Mouse (Mus musculus): ENCODE results near the gene Traf2. TPM values are rescaled to one million over a fixed set of nuclear protein-coding genes. Genes with fewer than 3 reads are reported as not detected.
"Not testable (repeated sequence)": the region's sequence is repeated elsewhere in the genome, so short reads cannot be mapped to it uniquely, and the experiment has no call there.

Gene Traf2
- total RNA-seq, 2 experiments from 2014 or later: 8.7 to 9.3 TPM

DNA sequence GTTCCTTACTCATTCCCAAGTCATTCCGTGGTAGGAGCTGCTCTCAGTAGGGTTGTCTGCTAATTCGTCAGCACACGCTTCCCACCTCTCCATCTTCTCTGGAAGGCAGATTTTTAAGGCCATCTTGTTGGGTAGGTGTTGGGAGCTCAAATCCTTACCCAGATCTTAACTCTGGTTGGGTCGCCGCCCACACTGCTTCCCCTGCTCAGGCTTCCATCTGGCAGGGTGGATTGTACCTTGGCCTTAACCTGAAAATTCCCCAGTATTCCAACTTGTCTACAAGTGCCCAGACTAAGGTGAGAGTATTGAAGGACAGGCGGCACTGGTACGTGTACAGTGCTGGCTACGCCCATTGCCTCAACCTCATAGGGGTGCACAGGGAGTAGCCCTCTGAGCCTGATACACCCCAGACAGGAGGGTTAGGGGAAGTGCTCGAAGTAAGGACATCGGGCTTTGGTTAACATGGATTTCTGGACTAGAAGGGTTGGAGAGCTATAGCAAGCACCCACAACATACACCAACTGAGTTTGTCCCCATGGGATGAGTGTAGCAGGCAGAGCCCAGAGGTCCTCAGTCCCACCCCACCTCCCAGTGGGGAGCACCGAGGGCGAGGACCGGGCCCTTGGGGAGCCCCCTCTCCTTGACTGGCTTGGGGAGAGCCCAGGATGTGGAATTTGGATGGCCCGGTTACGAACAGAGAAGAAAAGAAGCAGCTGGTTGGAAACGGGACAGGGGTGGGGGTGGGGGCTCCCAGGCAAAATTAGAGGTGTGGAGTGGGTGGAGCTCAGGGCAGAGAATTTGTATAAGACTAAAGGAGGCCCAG lies 29.5 kb upstream of the Traf2 start:
- DNase-seq (ENCODE audit: low spot score in 2 of 2): peak in 1 of 2 experiments; percentile 55

DNA sequence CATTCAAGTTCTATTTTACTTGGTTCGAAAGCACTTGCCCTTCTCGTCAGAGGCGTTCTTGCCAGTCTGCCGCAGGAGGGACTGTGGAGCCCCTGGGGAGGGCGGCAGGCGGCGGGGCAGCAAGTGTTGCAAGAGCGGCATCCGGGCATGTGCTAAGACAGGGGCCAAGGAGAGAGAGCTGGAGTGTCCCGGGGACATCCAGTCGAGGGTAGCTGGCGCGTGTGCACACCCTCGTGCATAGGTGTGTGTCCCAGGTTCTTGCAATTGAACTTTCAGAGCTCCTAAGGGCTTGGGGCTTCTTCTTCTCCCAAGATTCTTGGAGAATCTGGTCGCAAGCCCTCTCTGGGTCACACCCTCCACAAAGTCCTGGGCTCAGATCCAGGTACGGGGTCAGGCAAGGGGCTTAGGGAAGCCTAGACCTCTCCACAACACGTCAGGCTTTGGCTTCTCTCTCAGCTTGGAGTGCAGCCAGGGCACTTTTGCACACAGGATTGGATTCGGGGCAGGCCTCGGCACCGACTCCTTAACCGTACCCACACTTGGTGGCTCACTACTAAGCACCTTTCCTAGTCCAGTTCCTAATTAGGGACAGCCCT lies 28.8 kb upstream of the Traf2 start:
- intact Hi-C loops (cut with DNase I): no loop called here
- peak; percentile 50 to 62 for DNase-seq (ENCODE audit: low spot score in 2 of 2)

More for the DNA sequence above, 29.5 kb upstream of the Traf2 start:
- intact Hi-C loops (cut with DNase I): no loop called here

DNA sequence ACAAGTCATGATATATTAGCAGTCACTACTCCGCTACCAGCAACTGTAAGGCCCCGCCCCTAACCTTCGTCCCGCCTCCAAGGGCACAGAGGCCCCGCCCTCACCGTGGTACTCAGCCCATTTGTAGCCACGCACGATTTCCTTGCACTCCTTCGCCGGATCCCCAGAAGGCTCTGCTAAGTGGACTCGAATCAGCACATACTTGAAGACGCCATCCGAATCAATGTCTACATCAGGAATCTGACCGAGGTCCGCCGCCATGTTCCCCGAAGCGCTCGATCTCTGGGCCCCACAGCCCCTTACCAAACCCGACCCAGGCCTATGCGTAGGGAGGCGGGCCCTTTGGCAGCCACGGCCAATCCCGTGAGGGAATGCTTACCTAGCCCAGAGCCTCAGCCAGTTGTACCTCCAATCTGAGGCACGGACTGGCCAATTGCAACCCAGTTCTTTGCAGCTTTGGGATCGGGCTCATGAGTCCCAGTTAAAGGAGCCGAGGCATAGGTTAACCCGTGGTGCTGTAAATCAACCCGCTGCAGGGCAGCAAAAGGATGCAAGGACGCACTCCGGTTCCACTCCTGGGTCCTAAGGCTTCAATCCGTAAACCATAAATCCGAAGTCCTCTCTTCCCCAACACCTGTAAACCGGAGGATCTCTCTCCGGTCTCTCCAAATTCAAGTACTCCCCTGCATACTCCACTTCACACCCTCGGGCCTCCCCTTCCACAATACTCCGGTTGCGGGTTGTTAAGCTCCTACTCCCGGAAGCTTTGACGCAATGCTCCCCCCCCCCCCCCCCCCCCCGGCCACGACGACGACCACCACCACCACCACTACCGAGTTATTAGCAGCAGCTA lies 28.1 kb upstream of the Traf2 start, which contains the start of the genes Mamdc4 and Phpt1:
TSS of gene Mamdc4 (minus strand) at position 267 of the 853 bp plus-strand sequence.
TSS of gene Phpt1 (minus strand) at position 646 of the 853 bp plus-strand sequence.
- DNase-seq (ENCODE audit: low spot score in 2 of 2): peak; percentile 96 to 97
- intact Hi-C loops (cut with DNase I): no loop called here

DNA sequence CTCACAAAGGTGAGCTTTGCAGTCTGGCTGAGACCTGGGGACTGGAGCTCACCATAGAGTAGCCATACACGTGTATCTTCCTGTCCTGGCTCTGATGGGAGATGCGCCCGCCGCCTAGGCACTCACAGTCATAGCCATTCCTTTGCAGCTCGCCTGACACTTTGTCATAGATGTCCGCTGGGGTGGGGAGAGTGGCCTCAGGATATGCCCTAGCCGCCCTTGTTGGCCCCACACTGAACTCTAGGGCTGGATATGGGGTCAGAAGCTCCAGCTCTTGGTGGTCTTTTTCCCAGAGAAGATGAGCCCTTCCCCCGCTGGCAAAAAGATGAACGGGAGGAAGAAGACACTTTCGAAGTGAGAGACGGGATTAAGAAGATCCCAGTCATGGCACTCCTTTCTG lies 27.4 kb upstream of the Traf2 start:
- intact Hi-C loops (cut with DNase I): no loop called here
- no peak for DNase-seq (ENCODE audit: low spot score in 2 of 2)

DNA sequence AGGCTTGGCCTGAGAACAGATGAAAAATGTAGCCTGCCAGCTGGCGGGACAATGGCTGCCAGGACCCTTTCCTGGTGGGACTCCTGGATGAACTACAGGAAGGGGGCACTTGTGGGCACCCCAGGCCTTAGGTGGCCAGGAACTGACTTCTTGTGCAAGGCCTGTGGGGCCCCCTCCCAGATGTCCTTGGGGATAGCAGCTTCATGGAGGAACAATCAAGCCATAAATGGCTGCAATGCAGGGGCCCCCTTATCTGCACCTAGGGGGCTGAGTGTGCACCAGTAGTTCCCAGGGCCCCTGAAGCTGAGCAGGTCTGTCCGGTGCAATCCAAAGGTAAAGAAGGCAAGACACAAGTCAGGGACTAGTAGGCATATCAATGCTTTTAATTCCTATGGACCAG lies 26.3 kb upstream of the Traf2 start:
- intact Hi-C loops (cut with DNase I): no loop called here
- DNase-seq (ENCODE audit: low spot score in 2 of 2): no peak

DNA sequence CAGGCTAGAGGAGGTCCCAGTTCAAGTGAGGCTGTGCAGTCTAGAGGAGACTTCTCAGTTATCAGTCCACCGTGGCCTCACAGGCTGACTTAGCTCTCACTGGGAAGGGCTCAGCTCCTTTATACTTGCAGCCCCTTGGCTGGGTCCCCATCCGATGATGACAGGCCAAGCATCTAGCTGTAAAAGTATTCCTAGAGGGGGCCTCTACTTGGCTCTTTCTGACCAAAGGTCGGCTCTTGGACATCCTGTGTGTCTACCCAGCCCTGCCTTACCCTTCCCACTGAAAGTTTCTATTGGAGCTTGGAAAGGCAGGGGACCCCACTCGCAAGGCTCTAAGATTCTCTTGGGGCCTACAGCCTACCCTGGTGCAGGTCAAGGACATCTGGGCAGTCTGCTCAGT lies 24.5 kb upstream of the Traf2 start:
- intact Hi-C loops (cut with DNase I): no loop called here
- DNase-seq (ENCODE audit: low spot score in 2 of 2): no peak

DNA sequence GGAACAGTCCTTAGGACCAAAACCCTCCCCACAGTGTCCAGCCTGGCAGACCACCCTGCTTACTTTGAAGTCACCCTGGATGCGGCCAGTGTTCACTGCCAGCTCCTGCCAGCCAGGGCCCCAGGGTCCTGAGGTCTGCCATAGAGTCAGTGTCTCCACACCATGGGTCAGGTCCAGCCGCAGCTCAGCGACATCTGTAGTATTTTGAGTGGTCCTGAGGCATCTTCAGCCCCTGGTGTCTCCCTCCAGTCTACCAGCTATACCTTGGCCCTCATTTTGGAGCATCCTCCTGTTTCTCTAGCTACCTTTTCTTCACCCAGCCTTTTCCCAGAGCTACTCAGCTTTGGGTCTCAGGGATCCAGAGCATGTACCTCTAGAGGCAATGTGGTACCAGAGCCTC lies 22.6 kb upstream of the Traf2 start:
- intact Hi-C loops (cut with DNase I): no loop called here
- no peak for DNase-seq (ENCODE audit: low spot score in 2 of 2)

DNA sequence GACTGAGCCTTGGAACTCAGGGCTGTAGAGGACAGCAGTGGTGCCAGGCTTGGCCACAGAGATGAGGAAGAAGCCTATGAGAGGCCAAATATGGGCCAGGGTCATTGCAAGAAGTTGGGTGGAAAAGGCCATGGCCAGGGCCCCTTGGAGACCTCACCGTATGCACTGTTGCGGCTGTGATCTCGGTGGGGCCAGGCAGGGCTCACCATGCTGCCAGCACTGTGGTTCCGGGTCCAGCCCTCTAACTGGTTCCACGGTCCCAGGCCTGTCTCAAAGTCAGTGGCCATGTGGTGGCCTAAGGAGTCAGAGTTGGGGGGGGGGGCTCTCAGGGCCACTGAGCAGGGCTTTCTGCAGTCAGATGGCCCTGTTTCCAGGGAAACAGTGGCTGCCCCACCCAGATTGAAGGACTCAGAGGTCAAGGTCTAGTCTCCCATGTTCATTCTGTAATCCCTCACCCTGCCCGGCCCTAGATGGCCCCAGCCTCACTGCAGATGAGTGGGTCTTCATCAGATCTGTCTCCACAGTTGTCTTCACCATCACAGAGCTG lies 21.8 kb upstream of the Traf2 start:
- intact Hi-C loops (cut with DNase I): no loop called here
- DNase-seq (ENCODE audit: low spot score in 2 of 2): no peak

DNA sequence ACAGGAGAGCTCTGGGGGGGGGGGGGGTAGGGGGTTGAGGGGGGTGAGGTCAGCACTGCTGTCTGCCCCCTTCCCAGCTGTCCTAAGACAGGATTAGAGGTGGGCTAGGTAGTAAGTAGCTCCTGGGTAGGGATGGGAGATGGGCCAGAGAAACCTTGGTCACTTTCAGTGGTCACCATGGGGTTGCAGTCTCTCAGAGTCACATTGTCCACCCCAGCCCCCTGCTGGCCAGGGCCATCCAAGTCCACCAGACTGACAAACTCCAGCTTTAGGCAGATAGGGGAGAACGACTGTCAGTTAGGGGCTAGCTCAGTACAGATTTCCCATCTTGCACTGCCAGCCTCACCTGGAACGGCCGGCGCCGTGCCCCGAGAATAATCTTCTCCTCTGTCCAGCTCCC lies 19.8 kb upstream of the Traf2 start:
- DNase-seq (ENCODE audit: low spot score in 2 of 2): no peak
- intact Hi-C loops (cut with DNase I): no loop called here

DNA sequence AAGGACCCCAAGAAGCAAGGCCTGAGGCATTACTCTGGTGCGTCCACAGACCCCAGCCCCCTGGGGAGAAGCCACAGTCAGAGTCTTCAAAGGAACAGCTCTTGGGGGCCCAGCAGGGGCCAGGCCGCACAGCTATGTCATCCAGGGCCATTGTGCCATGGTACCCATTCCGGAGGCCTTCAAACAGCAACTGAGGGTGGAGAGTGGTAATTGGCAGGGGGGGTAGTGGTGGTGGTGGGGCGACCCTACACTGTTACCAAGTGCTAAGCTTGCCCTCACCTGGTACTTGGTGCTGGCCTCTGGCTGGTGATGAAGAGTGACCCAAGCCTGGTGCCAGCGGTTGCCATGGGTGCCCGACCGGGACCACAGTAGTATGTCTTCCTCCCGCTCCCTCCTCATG lies 19.0 kb upstream of the Traf2 start:
- intact Hi-C loops (cut with DNase I): no loop called here

DNA sequence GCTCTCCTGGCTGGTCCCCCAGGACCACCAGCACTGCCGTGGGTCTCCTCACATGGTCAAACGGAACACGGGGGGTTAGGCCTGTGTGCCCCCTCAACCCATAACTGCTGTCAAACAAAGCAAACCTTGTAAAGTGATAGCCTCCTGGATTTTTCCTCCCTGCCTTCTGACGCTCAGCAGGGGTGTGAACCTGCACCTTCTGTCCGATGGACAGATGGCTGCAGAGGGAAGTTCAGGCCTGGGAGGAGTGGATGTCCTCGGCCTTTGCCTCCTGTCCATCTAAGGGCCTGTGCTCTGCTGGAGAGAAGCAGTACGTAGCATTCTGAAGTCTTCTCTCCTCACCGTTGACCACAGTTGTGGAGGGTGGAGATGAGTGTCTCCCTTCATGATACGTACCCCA lies 15.2 kb upstream of the Traf2 start:
- intact Hi-C loops (cut with DNase I): no loop called here
- DNase-seq (ENCODE audit: low spot score in 2 of 2): no peak

More for the DNA sequence above, 19.0 kb upstream of the Traf2 start:
- no peak for DNase-seq (ENCODE audit: low spot score in 2 of 2)

DNA sequence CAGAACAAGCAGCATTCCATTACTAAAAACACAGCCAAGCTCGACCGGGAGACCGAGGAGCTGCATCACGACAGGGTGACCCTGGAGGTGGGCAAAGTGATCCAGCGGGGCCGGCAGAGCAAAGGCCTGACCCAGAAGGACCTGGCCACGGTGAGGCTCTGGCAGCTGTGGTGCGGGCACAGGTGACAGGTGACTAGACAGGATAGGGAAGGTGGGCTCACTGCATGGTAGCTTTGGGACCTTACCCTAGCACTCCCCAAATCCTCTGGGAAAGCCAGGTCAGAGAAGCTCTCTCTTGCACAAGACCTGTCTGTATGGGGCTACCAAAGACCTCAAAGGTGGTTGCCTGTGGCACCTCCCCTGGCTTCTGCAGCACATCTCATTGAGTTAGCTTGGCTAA lies 13.8 kb upstream of the Traf2 start:
- DNase-seq (ENCODE audit: low spot score in 2 of 2): no peak
- intact Hi-C loops (cut with DNase I): no loop called here

DNA sequence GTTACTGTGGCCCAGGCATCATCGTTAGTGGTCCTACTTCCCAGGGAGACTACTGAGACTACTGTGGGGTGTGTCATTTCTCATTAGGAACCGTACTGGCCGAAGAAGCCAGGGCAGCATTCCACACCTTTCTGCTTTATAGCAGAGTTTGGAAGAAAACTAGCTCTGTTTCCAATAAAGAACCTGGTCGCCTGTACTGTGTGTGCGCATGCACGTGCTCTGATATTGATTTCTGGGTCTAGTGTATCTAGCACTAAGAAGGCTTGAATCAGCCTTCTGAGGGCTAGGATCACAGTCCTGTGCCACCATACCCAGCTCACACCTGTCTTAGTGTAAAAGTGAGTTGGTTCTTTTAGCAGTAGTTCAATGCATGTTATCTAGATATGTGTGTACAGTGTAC lies 12.0 kb upstream of the Traf2 start:
- no peak for DNase-seq (ENCODE audit: low spot score in 2 of 2)
- intact Hi-C loops (cut with DNase I): no loop called here

DNA sequence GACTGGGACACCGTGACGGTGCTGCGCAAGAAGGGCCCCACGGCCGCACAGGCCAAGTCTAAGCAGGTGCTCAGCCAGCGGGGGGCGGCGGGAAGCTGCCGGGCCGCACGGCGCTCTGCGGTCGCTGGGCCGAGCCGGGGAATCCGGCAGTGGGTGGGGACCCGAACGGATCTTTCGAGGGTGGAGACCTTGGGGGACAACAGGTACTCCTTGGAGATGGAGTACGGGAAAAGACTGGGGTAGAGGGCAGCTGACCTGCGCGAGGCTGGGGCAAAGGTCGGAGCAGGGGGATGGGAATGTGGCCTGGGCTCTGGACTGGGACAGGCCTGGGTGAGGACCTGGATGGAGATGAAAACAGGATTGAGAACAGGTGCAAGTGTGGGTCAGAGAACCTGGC lies 11.2 kb upstream of the Traf2 start:
- intact Hi-C loops (cut with DNase I): no loop called here
- no peak for DNase-seq (ENCODE audit: low spot score in 2 of 2)

DNA sequence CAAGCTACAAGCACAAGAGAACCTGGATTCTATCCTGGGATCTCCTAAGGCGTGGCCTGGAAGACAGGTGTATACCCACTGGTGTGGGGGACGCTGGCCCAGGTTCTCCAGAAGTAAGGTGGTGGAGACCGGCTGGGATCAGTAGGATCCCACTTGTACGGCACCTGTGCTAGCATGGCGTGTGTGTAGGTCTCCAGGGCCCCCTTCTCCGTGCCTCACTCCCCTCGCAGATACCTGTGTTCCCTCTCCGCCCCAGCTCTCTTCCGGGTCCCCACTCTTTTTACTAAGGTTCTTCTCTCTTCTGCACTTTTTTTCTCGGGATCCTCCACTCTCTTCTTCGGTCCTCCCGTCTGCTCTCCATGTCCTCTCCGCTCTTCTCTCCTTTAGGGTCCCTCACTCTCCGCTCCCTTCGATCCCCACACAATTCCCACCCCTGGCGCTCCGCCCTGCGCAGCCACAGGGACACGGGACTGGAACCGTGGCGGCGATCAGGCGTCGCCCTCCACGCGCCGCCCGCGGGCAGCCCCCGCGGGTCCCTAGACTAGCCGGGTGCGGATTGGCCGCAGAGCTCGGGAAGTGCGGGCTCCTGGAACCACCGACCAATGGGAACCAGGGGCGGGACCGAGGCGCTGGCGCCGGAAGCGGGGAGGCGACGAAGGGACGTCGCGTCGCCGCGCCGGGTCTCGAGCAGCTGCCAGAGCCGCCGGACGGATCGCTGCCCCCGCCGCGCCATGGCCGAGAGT lies 10.7 kb upstream of the Traf2 start, which contains the start of gene Edf1:
TSS of gene Edf1 (plus strand) at position 627 of the 743 bp plus-strand sequence.
- intact Hi-C loops (cut with DNase I): no loop called here
- DNase-seq (ENCODE audit: low spot score in 2 of 2): peak; percentile 95 to 96

DNA sequence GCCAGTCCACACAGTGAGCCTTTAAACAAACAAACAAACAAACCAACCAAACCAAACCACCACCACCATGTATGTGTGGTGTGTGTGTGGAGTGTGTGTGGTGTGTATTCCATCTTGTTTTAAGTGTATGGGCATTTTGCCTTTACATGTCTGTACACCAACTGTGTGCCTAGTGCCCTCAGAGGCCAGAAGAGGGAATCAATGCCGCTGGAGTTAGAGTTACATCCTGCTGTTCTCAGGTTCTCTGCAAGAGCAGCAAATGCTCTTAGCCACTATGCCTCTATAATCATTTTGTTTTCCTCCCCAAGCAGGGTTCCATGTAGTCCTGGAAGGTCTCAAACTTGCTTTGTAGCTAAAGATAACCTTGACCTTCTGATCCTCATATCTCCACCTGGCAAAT lies 9.6 kb upstream of the Traf2 start:
- intact Hi-C loops (cut with DNase I): no loop called here
- no peak for DNase-seq (ENCODE audit: low spot score in 2 of 2)

DNA sequence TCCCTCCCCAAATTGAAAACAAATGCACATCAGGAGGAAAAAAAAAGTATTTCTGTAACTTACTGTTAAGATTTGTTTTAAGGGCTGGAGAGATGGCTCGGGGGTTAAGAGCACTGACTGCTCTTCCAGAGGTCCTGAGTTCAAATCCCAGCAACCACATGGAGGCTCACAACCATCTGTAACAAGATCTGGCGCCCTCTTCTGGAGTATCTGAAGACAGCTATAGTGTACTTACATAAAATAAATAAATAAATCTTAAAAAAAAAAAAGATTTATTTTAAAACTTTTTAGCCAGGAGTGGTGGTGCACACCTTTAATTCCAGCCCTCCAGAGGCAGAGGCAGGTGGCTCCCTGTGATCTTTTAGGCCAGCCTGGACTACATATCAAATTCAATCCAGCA lies 8.7 kb upstream of the Traf2 start:
- intact Hi-C loops (cut with DNase I); DNase-seq (ENCODE audit: low spot score in 2 of 2): not testable (repeated sequence)

DNA sequence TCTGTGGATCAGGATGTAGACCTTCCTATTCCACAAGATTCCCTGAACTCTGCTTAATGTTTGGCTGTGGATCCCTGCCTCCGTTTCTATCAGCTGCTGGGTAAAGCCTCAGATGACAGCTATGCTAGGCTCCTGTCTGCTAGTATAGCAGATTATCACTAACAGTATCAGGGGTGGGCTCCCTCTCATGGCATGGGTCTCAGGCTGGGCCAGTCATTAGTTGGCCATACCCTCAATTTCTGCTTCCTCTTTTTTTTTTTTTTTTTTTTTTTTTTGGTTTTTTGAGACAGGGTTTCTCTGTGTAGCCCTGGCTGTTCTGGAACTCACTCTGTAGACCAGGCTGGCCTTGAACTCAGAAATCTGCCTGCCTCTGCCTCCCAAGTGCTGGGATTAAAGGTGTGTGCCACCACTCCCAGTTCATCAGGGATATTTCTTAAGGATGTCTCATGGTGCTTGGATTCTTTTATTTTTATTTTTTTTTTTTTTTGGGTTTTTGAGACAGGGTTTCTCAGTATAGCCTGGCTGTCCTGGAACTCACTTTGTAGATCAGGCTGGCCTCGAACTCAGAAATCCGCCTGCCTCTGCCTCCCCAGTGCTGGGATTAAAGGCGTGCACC lies 6.5 kb upstream of the Traf2 start:
- DNase-seq (ENCODE audit: low spot score in 2 of 2); intact Hi-C loops (cut with DNase I): not testable (repeated sequence)

DNA sequence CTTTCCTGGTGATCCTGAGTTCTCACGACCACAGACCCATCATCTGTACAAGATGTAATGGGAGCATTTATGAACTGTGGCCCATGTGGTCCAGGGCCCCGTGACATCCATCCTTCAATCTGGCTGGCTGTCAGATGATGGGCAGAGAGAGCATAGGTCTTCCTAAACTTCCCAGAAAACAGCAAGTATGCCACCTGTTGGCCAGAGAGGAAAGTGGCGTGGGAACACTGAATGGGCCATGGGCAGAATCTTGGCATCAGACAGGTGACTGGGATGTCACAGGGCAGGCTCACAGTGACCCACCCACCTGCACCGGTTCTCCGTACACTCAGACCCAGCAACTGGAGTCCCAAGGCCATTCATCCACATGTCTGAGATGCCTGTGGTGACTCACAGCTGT lies 4.4 kb upstream of the Traf2 start:
- no peak for DNase-seq (ENCODE audit: low spot score in 2 of 2)

More for the DNA sequence above, 4.4 kb upstream of the Traf2 start:
- intact Hi-C loops (cut with DNase I): no loop called here
